Mouse (Mus musculus): Measurements from ENCODE around the gene Bora. TPM values are rescaled to one million over a fixed set of nuclear protein-coding genes. Genes with fewer than 3 reads are reported as not detected.

The Bora gene
- total RNA-seq, 2 experiments from 2014 or later = 2.6 to 2.7 TPM

DNA sequence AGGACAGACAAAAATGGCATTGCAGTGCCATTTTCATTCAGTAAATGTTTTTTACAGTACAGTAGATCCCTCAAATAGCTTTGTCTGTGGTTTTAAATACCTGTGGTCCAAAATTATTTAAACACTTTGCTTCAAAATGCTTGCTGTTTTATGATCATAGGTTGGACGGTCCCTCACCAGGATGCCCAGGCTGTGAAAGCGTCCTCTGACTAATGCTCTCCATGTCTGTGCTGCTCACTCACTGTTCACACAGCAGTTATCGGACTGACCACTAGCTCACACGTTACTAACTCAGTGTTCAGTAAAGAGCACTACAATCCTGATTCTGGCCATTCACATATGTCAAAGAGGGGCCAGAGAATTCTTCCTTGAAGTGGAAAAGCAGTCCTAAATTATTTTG lies 25.1 kb downstream of the Bora start:
- DNase-seq = no peak

- no peak for DNase-seq
These were observed 42.9 kb downstream of the Bora start for GRCm38 (mm10) chr14:99088947-99089346.

GRCm38 (mm10) chr14:99099267-99099966 lies 53.4 kb downstream of the Bora start, which contains the start of the genes Pibf1 and Dis3:
Pibf1 (plus strand) TSS chr14:99099424.
Dis3 (minus strand) TSS chr14:99099770.
- DNase-seq = peak; percentile 99

DNA sequence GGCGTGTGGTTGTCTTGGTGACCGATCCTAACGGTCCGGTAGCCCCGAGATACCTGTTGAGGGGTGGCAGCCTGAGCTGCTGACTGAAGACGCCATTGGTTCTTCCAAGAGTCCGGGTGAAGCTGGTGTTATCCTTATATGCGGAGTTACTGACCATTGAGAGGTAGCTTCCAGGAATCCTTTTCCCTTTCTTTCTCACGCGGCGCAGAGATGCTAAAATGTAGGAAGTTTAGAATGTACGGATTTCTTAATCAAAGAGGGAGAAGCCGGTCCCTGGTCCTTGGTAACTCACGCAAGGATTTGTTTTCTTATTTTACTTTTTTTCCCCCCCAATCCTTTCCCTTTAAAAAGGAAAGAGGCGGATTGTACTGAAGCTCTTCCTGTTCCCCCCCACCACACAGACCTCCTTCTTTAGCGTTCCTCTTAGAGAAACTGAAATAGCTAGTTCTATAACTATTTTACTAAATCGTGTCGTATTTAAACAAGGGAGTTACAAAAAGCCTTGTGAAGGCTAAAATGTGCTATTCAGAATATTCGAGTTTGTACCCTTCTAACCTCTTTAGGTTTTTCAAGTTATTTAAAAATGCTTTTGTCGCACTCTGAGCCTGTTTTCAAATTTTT lies 54.1 kb downstream of the Bora start:
- no peak for DNase-seq

DNA sequence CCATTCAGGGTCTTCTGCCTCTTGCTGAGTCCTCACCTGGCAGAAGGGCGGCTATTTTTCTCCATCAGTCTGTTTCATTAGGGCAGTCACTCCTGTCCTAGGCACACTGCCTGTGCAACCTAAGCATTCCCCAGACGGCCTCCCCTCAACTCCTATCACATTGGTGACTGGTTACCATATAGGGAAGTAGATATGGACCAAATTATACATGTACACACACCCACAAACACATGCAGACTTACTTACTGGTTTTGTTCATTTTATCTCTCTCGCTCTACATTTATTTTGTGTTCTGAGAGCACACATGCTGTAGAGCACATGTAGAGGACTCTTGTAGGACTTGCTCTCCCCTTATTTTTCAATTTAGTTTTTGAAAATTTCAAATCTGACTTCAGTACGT lies 57.0 kb downstream of the Bora start:
- no peak for DNase-seq

- DNase-seq = no peak
These were observed 58.6 kb downstream of the Bora start for GRCm38 (mm10) chr14:99104542-99105123.

DNA sequence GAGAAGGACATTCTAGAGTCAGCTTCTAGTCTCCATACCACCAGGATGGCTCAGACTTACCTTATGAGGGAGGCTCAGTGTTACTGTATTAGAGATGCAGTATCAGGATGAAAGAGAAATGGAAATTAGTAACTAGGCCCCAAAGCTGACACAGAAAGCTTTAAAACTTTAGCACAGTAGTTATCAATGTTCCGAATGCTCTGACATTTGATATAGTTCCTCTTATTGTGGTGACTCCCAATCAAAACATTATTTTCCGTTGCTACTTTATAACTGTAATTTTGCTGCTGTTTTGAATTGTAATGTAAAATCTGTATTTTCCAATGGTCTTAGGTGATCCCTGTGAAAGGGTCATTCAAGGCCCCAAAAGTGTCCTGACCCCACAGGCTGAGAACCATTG lies 60.6 kb downstream of the Bora start:
- DNase-seq = no peak

DNA sequence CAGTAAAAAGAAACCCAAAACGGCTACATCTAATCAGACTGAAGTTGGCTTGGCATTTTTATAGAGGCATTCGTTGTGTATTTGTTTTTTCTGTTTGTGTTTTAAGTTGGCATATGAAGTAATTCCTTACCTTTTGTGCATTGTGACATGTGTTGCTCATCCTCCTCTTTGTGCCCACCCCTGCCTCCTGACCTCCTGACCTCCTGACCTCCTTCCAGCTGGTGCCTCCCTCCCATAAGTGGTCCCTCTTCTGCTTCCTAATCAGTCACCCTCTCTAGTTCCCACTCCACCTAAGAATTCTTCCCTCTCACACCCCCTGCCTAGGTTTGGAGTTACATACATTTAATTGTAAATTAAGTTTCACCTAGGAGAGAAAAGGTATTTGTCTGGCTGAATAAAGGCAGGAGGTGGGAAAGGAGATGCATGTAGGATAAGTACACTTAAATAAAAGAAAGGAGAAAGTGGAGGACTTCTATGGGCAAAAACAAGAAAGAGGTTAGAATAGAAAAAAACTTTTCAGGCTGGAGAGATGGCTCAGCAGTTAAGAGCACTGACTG lies 61.7 kb downstream of the Bora start:
- no peak for DNase-seq

DNA sequence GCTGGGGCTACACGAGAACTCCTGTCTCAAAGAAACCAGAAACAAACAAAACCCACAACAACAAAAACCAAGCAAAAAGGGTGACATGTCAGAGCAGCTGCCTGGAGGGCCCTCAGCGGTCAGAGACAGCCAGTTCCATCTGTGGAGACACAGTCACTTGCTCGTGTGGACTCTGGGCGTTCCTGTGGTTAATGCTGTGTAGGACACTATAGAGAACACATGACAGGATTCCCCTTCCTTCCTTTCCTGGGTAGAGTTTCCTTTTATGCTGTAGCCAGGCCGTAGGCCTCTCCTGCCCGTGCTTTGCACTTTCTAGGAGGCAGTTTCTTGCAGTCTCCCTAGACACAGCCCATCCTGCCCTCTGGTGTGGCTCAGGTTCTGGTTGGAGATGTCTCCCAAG lies 62.7 kb downstream of the Bora start:
- DNase-seq = no peak

GRCm38 (mm10) chr14:99117576-99117975 lies 71.6 kb downstream of the Bora start:
- DNase-seq = no peak

GRCm38 (mm10) chr14:99121584-99122339 lies 75.7 kb downstream of the Bora start:
- no peak for DNase-seq

GRCm38 (mm10) chr14:99124076-99124475 lies 78.1 kb downstream of the Bora start:
- DNase-seq = no peak

Other genes starting within 250 kb of the Bora start
- gene Rpl36a-ps1, start 51.9 kb upstream of the Bora start, total RNA-seq (2021) = 1 to 10 TPM in 1 of 2 experiments, not detected in 1; 2.6 TPM
- gene Mzt1, start 88 bp upstream of the Bora start, total RNA-seq (2021) = 10 to 100 TPM; 70.2 to 71.4 TPM
- gene Pibf1, start 53.2 kb downstream of the Bora start, total RNA-seq (2021) = 10 to 100 TPM; 14.3 to 16.2 TPM
- 10 to 100 TPM; 18.6 to 20.4 TPM for gene Dis3, start 53.5 kb downstream of the Bora start, total RNA-seq (2021)